Mouse (Mus musculus): ENCODE measurements at regions not wholly inside any gene's neighbourhood (a gene's known extent, or its start where the extent isn't known, plus 50 kb on each side); places are given as distances from the start of the nearest gene placed in this dataset.
A peak's percentile ranks its signal among the peaks of the same experiment; 100 is the strongest.

DNA sequence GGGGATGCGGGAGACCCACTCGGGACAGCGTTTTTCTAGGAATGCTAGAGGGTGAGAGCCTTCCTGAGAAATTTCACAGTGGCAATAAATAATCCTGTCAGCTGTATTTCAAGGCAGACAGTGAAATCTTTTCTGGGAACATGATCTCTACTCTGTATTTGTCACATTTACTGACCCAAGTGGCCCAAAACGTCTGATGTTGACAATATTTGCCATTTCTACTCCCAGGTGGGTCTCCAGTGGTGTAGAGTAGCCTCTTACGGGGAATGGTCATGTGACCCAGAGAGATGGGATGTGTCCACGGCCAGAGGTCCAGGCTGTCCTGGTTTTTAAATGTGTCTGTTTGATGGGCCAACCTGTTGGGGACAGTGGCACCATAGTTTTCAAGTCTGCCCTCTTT, 183.5 kb downstream of the Pten start:
- ATAC-seq: no peak

DNA sequence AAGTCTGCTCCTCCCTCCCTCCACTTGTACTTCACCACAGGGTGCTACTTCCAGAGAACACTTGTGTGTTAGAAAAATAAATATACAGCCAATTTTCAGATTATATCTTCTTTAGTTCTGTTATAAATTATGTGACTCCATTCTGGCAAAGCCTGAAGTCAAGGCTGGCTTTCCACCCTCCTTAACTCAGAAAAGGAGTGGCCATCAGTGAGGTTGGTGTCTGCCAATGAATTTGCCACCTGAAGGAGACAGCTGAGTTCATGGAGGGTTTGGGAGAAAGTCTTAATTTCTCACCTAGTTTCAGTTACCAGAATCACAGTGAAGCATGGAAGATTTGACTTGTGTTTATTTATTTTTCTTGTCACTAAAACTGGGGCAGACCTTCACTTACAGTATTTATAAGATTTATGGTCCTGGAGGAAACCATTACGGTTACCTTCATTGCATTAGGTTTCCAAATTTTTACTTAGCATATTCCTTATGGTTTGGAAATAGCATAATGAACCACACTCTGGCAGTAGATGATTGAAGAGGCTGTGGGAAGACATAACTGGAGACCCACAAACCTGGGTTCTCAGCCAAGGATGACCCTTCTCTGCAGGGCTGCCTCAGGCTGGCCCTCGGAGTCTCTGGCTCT, 186.4 kb downstream of the Pten start:
- no peak for ATAC-seq

DNA sequence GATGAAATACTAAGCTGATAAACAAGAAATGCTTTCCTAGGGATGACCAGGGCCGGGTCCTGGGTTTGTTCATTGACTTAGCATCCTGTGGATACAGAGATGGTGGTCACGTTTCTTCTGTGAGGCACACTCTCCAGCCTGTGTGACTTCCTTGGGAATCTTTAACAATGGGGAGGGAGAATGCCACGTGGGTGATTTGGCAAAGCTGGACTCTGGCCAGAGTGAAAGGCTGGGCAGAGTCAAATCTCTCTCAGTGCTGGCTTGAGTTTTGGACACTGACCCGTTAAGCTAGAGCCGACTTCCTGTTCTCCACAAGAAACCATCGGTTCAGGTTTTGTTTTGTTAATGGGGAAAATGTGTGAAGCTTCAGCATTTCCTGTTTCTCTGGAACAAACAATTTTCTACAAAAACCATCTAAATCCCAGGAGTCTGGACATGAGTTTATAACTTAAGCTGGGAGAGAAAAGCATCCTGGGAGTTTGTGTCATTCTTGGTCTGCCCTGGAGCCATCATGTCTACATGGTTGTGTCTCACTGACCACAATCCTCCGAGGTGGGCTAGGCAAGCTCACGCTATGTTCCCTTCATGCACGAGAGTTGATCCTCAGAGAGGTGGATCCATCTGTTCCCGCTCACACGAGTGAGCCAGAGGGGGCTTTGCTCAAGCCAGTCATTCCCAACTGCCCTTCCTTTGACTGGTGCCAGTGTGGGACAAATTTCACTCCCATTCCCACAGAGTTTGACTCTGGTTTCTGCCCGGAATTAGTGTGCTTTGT, 190.0 kb downstream of the Pten start:
- no peak for ATAC-seq

DNA sequence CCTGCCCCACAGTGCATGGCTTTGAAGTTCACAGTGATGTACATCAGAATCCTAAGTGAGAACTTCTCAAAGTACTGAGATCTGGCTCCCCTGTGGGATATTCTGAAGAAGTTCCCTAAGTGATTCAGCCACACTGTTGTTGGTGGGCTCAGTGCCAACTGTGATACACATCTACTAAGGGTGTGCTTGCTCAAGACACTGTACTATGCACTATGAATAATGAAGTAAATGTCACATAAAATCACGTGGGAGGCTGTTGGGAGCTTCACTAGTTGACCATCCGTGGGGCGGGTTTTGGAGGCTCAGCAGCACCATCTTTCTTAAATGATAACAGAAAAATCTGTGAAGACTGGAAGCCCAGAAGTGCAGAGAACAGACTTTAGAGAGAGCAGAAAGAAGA, 193.0 kb downstream of the Pten start:
- ATAC-seq: no peak

DNA sequence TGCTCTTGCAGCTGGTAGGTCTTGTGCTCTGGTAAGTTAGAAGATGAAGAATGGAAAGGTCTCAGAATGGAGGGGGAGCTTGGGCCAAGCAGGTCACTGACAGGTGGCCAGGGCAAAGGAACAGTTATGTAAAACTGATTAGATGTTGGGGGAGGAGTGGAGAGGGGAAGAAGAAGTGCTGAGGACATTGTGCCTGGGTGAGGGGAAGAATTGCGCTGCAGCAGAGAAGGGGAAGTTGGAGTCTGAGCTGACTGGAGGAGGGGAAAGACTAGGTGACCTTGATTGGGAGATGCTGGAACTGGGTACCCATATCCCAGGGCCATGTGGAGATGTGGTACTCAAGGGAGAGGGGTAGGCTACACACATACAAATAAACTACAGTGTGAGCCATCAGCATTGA, 193.5 kb downstream of the Pten start:
- ATAC-seq: no peak

DNA sequence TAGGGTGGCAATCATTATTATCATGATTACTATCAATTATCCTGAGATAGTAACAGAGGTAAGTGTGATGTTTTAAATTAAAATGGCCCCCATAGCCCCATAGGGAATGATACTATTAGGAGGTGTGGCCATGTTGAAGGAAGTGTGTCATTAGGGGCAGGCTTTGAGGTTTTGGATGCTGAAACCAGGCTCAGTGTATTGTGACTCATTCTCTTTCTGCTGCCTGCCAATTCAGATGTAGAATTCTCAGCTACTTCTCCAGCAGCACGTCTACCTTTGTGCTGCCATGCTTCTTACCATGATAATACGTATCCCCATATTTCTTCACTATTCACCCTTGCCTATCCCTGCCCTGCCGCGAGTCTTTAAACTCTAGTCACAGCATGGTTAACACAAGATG, 195.1 kb downstream of the Pten start:
- ATAC-seq: no peak

DNA sequence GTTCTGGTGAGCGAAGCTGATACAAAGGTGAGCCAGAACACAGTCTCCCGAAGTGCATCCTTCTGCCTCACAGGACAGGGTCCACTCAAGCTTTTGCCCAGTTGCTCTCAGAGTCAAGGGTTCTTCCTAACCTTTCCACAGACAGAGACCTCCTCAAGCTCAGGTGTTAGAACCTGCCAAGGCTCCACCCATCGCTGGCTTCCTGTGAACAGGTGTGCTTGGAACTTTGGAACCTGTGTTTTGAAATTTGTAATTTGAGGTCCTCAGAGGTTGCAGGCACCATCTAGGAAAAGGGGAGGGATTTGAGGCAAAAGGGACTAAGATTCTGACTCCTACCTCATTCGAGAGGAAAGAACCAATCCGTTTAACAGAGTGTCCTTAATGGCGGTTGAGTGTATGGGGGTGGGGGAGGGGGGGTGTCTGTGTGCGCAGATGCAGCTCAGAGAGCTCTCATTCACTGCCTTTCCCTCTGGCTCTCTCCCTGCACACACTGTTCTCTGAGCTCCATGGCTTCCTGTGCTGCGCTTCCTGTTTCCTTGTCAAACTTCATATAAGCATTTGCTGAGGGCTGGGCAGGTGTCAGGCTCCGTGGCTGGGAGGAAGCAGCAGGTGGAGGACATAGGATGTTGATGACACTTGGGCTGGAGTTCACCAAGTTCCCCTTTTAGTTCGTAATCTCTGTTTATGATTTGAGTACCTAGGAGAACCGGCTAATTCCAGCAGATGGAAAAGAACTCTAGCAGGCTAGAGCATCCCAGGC, 195.8 kb downstream of the Pten start:
- peak; percentile 74 for ATAC-seq

DNA sequence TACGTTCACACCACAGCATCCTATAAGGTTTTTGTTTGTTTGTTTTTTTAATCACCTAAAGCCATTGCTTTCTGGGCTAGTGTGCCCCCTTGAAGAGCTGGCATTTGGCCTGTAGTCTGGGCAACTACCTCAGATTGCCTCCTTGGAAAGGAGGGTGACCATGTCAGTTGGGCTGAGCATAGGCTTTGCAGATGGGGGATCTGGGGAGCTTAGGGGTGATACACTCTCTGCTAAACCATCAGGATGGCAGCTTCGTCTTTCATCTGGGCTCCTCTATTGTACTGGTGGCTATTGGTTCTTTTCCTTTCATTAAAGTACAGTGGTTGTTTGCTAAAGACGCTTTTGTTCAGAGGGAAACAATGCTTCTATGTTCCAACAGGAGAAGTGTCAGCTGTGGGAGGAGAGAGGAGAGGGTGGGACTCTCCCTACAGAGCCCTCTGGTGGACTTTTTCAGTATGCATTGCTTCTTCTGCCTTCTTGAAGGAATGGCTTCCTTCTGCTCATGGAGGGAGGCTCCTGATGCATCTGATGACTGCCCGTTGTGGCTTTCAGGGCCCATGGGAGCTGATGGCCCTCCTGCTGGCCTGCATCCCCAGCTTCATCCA, 196.8 kb downstream of the Pten start:
- peak; percentile 61 for ATAC-seq

DNA sequence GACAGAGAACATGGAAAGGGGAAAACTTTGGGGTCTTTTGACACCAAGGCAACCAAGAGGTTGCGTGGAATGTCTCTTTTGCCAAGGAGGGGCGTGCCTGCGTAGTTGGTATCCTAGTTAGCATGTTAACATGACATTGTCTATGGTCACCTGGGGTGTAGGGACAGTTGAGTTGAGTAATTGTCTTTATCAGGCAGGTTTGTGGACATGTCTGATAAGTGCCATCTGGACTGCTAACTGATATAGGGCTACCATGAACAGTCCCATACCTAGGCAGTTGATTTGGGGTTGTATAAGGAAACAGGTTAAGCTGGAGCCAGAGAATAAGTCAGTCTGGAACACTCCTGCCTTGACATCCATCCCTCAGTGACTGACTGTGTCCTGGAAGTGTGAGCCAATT, 197.6 kb downstream of the Pten start:
- ATAC-seq: no peak

DNA sequence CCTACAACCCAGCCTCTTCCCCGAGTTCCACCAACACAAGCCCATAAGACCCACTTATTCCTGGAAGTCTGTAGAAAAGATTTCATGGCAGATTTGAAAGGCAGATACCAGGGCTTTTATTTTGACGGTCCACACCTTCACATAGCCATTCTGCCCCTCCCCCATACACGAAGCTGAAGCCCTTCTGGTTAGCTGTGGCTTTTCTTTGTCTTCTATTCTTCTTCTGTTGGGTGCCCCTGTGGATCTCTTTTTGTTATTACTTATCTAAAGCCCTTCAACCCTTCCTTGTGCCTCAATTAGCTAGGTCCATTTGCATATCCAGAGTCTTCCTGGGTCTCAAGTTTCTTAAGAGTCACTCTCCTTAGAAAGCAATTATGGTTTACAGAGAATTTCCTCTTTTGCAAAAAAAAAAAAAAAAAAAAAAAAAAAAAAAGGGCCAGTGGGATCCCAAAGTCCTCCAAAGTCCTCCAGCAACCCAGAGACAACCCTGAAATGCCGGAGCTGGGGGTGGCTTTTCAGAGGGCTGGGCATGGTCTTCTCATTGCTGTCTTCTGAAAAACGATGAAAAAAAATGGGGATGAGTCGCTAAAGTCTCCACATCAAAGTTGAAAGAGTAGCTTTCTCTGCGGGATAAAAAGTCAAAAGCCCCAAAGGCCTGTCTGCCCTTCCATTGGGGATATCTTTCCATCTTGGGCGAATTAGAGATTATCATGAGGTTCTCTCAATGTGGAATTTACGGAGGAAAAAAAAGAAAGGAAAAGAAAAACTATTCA, 199.0 kb downstream of the Pten start:
- no peak for ATAC-seq

DNA sequence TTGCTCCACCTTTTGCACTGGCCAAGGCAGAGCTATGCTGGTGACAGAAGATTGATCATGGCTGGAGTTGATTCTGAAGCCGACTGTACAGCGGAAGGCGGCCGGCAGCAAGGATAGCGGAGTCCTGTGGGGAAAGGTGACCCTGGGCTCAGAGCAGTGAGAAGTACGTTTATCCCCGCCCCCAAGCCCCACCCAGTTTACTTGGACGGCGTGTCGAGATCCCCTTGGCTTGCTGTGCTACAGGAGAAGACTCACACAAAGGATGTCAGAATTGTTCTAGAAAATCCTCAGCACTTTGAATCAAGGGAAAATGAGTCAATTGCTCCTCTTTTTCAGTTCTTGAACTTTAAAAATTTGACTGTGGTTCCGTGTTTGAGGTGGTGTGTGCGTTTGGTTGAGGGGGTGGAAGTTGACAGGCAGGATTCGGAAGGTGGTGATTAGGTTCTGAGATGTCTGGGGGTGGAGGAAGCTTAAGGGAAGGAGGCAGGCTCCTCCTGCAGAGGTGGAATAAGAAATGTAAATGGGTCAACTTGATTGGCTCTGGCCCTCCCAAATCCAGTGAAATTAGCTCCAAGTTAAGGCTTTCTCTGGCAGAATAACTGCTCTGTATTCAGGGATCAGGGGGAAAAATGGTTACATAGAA, 199.7 kb downstream of the Pten start:
- peak; percentile 11 for ATAC-seq

DNA sequence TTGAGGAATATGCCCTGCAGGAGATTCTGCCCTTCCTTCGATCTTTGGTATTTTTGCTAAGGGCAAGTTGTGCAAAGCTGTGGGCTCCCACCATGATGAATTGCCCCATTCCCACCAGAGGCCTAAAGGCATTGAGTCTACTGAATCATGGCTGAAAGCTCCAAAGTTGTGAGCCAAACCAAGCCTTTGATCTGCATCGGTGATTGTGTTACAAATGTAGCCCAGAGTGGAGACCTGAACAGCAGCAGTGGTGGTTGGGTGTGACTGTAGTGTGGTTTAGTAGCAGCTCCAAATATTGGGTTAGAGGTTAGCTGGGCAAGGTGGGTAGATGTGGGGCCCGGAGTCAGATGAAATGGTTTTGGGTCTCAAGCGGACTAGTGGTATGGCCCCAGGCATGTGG, 201.0 kb downstream of the Pten start:
- ATAC-seq: no peak

DNA sequence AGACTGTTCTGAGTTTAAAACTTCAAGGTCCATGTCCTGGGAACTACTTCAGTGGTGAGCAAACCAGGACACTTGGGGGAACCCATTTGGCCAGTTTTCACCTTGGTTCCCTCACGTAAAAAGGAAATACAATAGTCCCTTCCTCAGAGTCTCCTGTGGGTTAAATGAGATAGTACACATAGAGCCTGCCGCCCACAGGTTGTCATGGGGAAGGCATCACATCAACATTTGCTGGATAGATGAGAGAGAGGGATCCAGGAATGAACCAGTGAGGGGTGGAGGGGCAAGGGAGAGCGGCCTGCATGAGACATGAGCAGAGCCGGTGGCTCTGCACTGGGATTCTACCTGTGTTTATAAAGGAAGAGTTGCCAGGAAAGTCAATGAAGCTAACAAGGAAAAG, 201.5 kb downstream of the Pten start:
- no peak for ATAC-seq

DNA sequence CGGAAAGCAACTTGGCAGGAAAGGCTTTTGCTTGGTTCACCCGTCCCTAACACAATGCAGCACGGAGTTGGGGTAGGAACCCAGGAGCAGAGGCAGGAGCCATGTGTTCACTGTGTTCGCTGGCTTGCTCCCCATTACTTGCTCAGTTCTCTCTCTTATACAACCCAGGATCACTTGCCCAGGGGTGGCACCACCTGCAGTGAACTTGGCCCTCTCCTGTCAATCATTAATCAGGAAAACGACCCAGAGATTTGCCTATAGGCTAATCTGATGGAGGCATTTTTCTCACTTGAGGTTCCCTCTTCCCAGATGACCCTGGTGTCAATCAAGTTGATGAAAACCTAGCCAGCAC, 202.5 kb downstream of the Pten start:
- no peak for ATAC-seq

DNA sequence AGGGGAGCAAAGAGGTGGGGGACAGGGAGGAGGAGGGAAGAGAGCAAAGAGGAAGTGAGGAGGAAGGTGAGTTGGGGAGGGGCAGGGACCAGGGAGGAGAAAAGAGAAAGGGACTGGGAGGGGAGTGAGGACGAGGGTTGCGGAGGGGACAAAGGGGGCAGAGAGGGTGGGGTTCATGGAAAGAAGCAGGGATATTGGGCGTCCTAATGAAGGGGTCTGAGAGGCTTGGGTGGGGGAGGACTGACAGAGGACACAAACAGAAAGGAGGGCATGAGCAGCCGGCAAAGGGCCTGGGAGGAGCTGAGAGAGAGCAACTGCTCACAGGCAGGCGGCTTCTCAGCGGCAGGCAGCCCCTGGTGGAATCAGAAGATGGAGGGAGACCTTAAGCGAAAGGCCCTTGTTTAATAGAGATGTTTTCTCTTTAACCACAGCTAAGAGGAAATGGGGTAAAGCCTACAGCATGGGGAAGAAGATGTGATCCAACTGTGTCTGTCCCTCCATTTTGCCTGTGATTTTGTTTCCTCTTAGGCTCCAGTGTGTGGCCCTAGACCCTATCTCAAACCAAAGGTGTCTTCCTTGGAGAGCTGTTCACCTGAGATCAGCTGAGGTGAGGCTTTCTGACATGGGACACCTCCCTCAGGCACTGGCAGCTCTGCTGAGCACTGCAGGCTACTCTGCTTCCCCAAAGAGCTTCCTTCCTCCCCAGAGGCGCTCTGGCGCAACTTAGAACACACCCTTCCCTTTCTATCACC, 203.1 kb downstream of the Pten start:
- ATAC-seq: peak; percentile 27

DNA sequence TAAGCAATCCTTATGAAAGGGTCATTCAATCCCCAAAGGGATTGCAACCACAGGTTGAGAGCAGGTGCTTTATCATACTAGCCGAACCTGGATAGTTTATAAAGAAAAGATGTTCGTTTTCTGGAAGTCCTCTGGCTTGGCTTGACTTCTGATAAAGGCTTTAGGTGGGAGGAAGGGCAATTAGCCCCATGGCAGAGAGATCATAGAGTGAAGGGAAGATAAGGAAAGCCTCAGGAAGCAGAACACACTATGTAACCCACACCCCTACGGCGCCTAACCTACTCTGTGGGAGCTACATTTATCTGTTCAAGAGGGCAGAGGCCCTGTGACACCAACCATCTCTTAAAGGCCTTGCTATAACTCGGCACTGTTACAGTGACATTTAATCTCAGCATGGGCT, 204.2 kb downstream of the Pten start:
- ATAC-seq: no peak

DNA sequence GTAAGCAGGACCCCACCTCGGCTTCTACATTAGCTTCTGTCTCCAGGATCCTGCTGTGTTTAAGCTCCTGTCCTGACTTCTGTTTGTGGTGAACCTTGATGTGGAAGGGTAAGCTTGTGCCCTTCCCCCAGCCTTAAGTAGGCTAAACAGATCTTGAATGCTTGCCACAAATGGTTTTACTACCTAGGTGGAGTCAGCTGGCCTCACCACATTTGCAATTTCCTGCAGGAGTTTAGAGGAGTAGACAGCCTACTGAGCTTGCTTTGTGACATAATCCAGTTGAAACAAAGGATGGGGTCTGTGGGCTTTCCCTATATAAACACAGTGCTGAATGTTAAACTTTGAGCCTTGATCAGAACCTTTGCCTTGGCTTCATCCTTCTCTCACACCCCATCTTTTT, 206.7 kb downstream of the Pten start:
- peak; percentile 63 for ATAC-seq

DNA sequence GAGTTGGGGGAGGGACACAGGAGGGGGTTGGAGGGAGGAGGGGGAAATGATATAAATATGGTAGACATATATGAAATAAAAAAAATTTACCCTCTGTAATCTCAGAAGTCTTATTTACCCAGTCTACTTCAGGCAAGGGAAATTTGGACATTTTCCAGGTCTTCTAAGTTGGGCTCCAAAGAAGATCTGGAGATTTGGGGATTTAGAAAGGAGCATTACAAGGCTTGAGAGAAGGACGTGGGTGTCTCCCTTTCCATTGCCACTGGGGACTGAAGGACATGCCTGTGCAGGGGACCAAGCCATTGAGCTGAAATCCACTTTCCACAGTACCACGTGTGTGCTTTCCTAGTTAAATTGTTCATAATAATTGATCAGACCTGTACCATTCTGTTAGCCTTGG, 208.2 kb downstream of the Pten start:
- ATAC-seq: no peak

DNA sequence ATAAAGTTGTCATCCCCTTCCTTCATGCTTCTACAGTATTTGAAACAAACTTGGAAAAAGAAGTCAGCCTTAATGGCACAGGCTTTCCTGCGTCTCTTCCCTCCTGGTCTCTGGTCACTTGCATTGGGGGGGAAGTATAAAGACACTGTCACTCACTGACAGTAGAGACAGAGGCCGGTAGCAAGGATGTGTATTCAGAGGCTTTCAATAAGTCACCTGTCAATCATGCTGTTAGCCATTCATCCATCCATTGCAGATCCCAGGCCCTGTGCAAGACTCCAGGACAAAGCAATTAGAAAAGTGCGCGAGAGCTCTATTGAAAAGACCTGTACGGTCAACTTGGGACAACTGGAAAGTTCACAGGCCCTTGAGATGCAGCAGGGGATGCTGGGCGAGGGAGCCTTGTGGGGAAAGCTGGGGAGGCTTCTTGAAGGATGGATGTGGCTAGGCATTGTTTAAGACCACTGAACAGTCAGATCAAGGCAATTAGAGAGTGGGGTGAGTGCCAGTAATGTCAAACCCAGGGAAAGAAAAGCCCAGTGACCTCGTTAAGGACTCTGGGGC, 212.0 kb downstream of the Pten start:
- ATAC-seq: no peak

DNA sequence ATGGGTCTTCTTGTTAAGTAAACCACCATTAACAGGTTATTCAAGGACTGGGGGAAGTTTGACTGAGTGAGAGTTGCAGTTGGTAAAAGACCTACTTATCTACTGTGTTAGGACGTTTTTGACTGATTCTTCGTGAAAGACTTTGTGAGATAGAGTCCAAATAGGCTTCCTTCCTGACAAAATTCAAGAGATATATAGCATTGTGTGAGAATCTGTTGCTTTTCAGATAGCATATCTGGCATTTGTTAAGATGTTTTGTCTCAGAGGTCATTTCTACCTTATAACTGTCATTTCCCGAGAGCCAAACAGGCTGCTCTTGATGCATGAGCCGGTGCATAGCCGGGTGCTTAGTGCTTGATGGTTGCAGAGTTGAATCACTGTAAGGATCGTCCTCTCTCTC, 214.8 kb downstream of the Pten start:
- no peak for ATAC-seq

DNA sequence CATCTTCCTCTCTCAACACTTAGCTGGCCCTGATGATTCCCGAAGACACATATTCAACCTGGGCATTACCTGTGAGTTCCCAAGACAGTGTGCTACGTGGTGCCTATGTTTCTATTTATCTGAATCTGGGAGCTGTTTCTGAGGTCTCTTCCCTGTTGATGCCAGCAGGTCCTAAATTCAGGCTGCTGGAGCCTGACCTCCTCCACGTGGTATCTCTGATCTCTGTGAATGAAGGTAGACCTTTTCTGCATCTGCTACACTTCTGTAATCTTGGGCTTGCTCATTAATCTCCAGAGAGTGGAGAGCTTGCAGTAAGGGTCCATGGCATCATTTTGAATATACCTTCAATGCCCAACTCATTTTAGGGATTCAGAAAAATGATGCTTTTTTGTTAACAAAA, 215.8 kb downstream of the Pten start:
- ATAC-seq: no peak
